Mouse (Mus musculus): Measurements from ENCODE around the gene Aldh1a1. TPM values are rescaled to one million over a fixed set of nuclear protein-coding genes. Genes with fewer than 3 reads are reported as not detected.

The Aldh1a1 gene
- polyA plus RNA-seq, 1 experiment from 2014 or later = 0.11 TPM

Other genes with a start within 250 kb of the Aldh1a1 start
- 3.6 and 4.1 TPM in 2 replicates for gene Anxa1, start 101.8 kb upstream of the Aldh1a1 start, polyA plus RNA-seq (2016; fragmentation: Nextera tagmentation; extraction: Ambion mirVana)
- 0.39 and 0.84 TPM in 2 replicates for gene Aldh1a7, start 234.8 kb downstream of the Aldh1a1 start, polyA plus RNA-seq (2016; fragmentation: Nextera tagmentation; extraction: Ambion mirVana)